Mouse (Mus musculus): ENCODE results near the gene Nus1.

GRCm38 (mm10) chr10:52405160-52405559 is 12.2 kb upstream of the Nus1 start:
- no peak for TF ChIP-seq CTCF (IDR thresholded peaks at IDR 0.05; ENCODE audit: low read depth, low read length)
- no peak for TF ChIP-seq POLR2A (IDR thresholded peaks at IDR 0.05; ENCODE audit: extremely low read depth, insufficient read depth, low read length)
